Mouse (Mus musculus): ENCODE data around the gene Larp1b. TPM values are rescaled to one million over a fixed set of nuclear protein-coding genes. Genes with fewer than 3 reads are reported as not detected.
A peak's percentile ranks its signal among the peaks of the same experiment; 100 is the strongest.
"Not testable (repeated sequence)": the region's sequence is repeated elsewhere in the genome, so short reads cannot be mapped to it uniquely, and the experiment has no call there.

The Larp1b gene
- total RNA-seq (2017): 18.8 and 20.3 TPM in 2 replicates

DNA sequence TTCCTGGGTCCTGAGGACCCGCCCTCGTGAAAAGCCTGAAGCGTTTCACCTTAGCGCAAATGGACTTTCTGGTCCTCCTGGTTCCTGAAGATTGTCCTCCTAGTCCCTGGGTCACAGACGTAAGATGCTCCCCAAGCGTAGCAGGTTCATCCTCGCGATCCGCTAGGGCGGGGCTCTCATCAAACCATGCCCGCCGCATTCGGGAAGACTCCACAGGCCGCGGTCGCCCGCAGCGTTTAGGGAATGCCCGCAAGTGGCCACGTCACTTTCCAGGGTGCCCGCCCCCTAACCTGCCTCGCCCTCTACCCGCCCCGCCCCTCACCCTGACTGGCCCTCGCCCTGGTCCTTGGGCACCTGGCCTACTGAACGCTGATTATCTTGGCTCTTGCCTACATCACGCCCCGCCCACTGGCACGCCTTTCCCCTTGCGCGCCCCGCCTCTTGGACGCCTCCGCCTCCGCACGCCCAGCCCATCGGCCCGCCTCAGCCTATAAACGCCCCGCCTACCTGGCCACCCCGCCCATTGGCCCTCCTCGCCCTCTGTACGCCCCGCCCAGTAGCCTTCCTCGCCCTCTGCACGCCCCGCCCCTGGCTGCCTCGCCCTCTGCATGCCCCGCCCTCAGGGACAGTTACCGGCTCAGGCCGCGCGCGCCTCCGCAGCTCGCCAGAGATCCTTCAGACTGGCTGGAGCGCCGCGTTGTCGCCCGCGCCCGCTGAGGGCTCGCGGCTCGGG, at the start of gene Larp1b:
Gene Larp1b (plus strand): TSS at position 659 of the 733 bp plus-strand sequence.
- ATAC-seq (replicated peaks in 1 of 2; ENCODE audit: insufficient read depth in 1 of 2, low FRiP score in 2 of 2, low TSS enrichment in 1 of 2, low read depth in 1 of 2, poor library complexity in 2 of 2, severe bottlenecking in 2 of 2): peak; percentile 92 to 94

GRCm38 (mm10) chr3:40902443-40902842, 47.2 kb upstream of the Larp1b start, which contains the start of gene 1700034I23Rik:
1700034I23Rik (minus strand) TSS chr3:40902543.
- ATAC-seq (replicated peaks in 1 of 2; ENCODE audit: insufficient read depth in 1 of 2, low FRiP score in 2 of 2, low TSS enrichment in 1 of 2, low read depth in 1 of 2, poor library complexity in 2 of 2, severe bottlenecking in 2 of 2): not testable (repeated sequence)

DNA sequence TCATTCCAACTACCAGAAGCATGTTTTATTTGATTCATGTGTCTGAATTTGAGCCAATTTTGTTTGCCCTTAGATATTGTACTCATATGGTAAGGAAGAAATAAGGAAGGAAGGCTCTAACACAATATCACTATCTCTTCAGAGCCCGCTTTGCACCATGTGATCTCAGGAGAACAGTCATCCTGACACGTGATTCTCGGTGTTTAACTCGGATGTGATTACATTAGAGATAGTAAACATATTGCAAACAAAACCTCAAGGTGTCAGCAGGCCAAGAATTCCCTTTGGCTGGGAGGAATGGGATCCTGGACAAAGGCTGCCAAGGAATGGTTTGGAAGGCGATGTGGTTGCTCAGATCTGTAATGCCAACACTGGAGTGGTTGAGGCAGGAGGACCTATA, 11.4 kb upstream of the Larp1b start:
- ATAC-seq (replicated peaks in 1 of 2; ENCODE audit: insufficient read depth in 1 of 2, low FRiP score in 2 of 2, low TSS enrichment in 1 of 2, low read depth in 1 of 2, poor library complexity in 2 of 2, severe bottlenecking in 2 of 2): no peak

GRCm38 (mm10) chr3:40938592-40938991, 11.0 kb upstream of the Larp1b start:
- no peak for ATAC-seq (replicated peaks in 1 of 2; ENCODE audit: insufficient read depth in 1 of 2, low FRiP score in 2 of 2, low TSS enrichment in 1 of 2, low read depth in 1 of 2, poor library complexity in 2 of 2, severe bottlenecking in 2 of 2)

GRCm38 (mm10) chr3:40939019-40939418, 10.6 kb upstream of the Larp1b start:
- ATAC-seq (replicated peaks in 1 of 2; ENCODE audit: insufficient read depth in 1 of 2, low FRiP score in 2 of 2, low TSS enrichment in 1 of 2, low read depth in 1 of 2, poor library complexity in 2 of 2, severe bottlenecking in 2 of 2): no peak

- ATAC-seq (replicated peaks in 1 of 2; ENCODE audit: insufficient read depth in 1 of 2, low FRiP score in 2 of 2, low TSS enrichment in 1 of 2, low read depth in 1 of 2, poor library complexity in 2 of 2, severe bottlenecking in 2 of 2): no peak
Measured at GRCm38 (mm10) chr3:40949903-40950600, 424 bp downstream of the Larp1b start.

- ATAC-seq (replicated peaks in 1 of 2; ENCODE audit: insufficient read depth in 1 of 2, low FRiP score in 2 of 2, low TSS enrichment in 1 of 2, low read depth in 1 of 2, poor library complexity in 2 of 2, severe bottlenecking in 2 of 2): peak; percentile 13 to 26; a peak in 3 of 4 replicates
Measured at GRCm38 (mm10) chr3:40950601-40951201, 1.1 kb downstream of the Larp1b start.

DNA sequence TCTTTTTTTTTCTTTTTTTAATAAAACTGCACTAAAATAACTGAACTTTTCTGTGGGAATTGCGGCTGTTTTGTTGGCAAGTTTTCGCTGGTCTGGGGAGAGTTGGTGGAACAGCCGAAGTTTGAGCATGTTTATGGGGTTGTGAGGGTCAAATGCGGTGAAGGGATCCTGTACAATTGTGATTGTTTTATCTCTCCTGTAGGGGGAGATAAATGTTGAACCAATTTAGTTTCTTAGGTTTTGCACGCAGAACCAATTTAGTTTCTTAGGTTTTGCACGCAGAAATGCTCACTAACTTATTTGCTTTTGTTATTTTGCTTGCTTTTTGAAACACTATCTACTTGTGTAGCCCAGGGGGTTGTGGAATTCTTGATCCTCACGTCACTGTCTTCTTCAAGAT, 1.7 kb downstream of the Larp1b start:
- ATAC-seq (replicated peaks in 1 of 2; ENCODE audit: insufficient read depth in 1 of 2, low FRiP score in 2 of 2, low TSS enrichment in 1 of 2, low read depth in 1 of 2, poor library complexity in 2 of 2, severe bottlenecking in 2 of 2): no peak

- no peak for ATAC-seq (replicated peaks in 1 of 2; ENCODE audit: insufficient read depth in 1 of 2, low FRiP score in 2 of 2, low TSS enrichment in 1 of 2, low read depth in 1 of 2, poor library complexity in 2 of 2, severe bottlenecking in 2 of 2)
Measured at GRCm38 (mm10) chr3:40952606-40953005, 3.0 kb downstream of the Larp1b start.

- no peak for ATAC-seq (replicated peaks in 1 of 2; ENCODE audit: insufficient read depth in 1 of 2, low FRiP score in 2 of 2, low TSS enrichment in 1 of 2, low read depth in 1 of 2, poor library complexity in 2 of 2, severe bottlenecking in 2 of 2)
Measured at GRCm38 (mm10) chr3:40954792-40955191, 5.2 kb downstream of the Larp1b start.

GRCm38 (mm10) chr3:40958831-40959230, 9.2 kb downstream of the Larp1b start:
- ATAC-seq (replicated peaks in 1 of 2; ENCODE audit: insufficient read depth in 1 of 2, low FRiP score in 2 of 2, low TSS enrichment in 1 of 2, low read depth in 1 of 2, poor library complexity in 2 of 2, severe bottlenecking in 2 of 2): no peak

GRCm38 (mm10) chr3:40980758-40981157, 31.1 kb downstream of the Larp1b start:
- ATAC-seq (replicated peaks in 1 of 2; ENCODE audit: insufficient read depth in 1 of 2, low FRiP score in 2 of 2, low TSS enrichment in 1 of 2, low read depth in 1 of 2, poor library complexity in 2 of 2, severe bottlenecking in 2 of 2): no peak

GRCm38 (mm10) chr3:40987539-40987938, 37.9 kb downstream of the Larp1b start:
- ATAC-seq (replicated peaks in 1 of 2; ENCODE audit: insufficient read depth in 1 of 2, low FRiP score in 2 of 2, low TSS enrichment in 1 of 2, low read depth in 1 of 2, poor library complexity in 2 of 2, severe bottlenecking in 2 of 2): no peak

GRCm38 (mm10) chr3:40988722-40989121, 39.1 kb downstream of the Larp1b start:
- peak; percentile 48 to 69; a peak in 2 of 4 replicates for ATAC-seq (replicated peaks in 1 of 2; ENCODE audit: insufficient read depth in 1 of 2, low FRiP score in 2 of 2, low TSS enrichment in 1 of 2, low read depth in 1 of 2, poor library complexity in 2 of 2, severe bottlenecking in 2 of 2)

- no peak for ATAC-seq (replicated peaks in 1 of 2; ENCODE audit: insufficient read depth in 1 of 2, low FRiP score in 2 of 2, low TSS enrichment in 1 of 2, low read depth in 1 of 2, poor library complexity in 2 of 2, severe bottlenecking in 2 of 2)
Measured at GRCm38 (mm10) chr3:40991541-40991940, 41.9 kb downstream of the Larp1b start.

DNA sequence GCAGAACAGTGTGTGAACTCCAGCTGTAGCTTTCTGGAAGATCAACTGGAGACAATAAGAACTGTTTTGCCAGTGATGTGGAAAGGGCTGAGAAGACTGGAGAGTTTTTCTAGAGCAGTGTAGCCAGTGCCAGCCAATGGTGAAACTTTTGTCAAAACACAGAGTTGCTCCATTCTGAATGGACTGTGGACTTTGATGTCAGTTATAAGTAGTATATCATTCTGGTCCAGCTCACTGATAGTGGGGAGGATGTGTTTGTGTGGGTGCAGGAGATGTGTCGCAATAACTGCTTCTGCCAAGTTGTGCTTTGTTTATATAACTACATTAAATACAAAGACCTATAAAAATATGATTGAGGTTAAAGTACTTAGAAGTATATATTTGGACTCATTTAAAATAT, 45.5 kb downstream of the Larp1b start:
- ATAC-seq (replicated peaks in 1 of 2; ENCODE audit: insufficient read depth in 1 of 2, low FRiP score in 2 of 2, low TSS enrichment in 1 of 2, low read depth in 1 of 2, poor library complexity in 2 of 2, severe bottlenecking in 2 of 2): no peak

GRCm38 (mm10) chr3:41009315-41009714, 59.7 kb downstream of the Larp1b start:
- ATAC-seq (replicated peaks in 1 of 2; ENCODE audit: insufficient read depth in 1 of 2, low FRiP score in 2 of 2, low TSS enrichment in 1 of 2, low read depth in 1 of 2, poor library complexity in 2 of 2, severe bottlenecking in 2 of 2): no peak

- peak in 1 of 2 experiments; percentile 2; a peak in 1 of 4 replicates for ATAC-seq (replicated peaks in 1 of 2; ENCODE audit: insufficient read depth in 1 of 2, low FRiP score in 2 of 2, low TSS enrichment in 1 of 2, low read depth in 1 of 2, poor library complexity in 2 of 2, severe bottlenecking in 2 of 2)
Measured at GRCm38 (mm10) chr3:41009990-41010389, 60.4 kb downstream of the Larp1b start.
